In the genomic region with DNA sequence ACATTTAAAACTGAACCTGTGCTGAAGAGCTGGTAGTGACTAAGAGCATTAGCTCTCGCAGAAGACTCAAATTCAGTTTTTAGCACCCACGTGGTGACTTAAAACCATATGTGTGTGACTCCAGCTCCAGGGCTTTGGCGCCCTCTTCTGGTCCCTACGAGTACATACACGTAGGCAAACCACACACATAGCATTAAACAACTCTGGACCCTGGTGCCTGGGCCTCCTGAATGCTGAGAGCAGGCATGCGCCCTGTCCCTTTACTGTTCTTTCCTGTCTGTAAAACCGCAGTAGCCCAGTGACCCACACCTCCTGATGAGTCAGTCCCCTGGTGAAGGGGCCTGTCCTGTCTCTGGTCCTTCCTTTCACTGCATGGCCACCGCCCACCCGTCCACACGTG, we compare ENCODE assay signal across 9 mouse cellular contexts. TPM values are rescaled to one million over a fixed set of nuclear protein-coding genes. Genes with fewer than 3 reads are reported as not detected.
DNase-seq lines count a peak whose midpoint lies in the region; ATAC-seq and TF ChIP-seq lines count a peak whose summit lies in the region.
"Had no signal": no experiment of that assay in that cellular context is flagged by ENCODE, and none has a peak within 500 bp of the region (broad histone marks: within the 10 kb centered on the region; RNA-seq: fewer than 3 reads in every experiment).

No protein-coding gene starts in this region.

- no peak for ATAC-seq in CD4-positive, CD25-positive, alpha-beta regulatory T cell, adult 4 months
- ATAC-seq in Patski, result peak; percentile 55
- no peak for ATAC-seq in stomach, postnatal 0 days (ENCODE audit: low FRiP score, low TSS enrichment)

- in situ Hi-C loops in Patski (cut with MboI; ENCODE audit: low pct_unique_long_range_greater_than_20kb), result no loop called here

- H3K9ac ChIP-seq in stomach, postnatal 0 days (ENCODE audit: low read length), result no peak overlapping the region
- H3K9ac ChIP-seq: hindbrain, embryonic 15.5 days had no signal

- WGBS in stomach, postnatal 0 days, result 37% methylated on average over 10 of the region's 10 CpGs

- POLR2A ChIA-PET in Patski (lab: Charles Lee), result no interaction called here

- no peaks in the 10 kb centered on the region for H3K36me3 ChIP-seq in stomach, postnatal 0 days (ENCODE audit: control insufficient read depth, insufficient read depth, low read length)
- H3K36me3 ChIP-seq: hindbrain, embryonic 15.5 days had no signal

- H3K27me3 ChIP-seq in Patski, result no peaks in the 10 kb centered on the region
- H3K27me3 ChIP-seq in stomach, postnatal 0 days (ENCODE audit: control insufficient read depth, insufficient read depth, low read length), result no peaks in the 10 kb centered on the region

- H3K27ac ChIP-seq in left cerebral cortex, adult 2 months, result no peak overlapping the region
- no peak overlapping the region for H3K27ac ChIP-seq in stomach, postnatal 0 days (replicated peaks)
- H3K27ac ChIP-seq: hindbrain, embryonic 15.5 days had no signal

- peak; percentile 75 for TF ChIP-seq CTCF in left cerebral cortex, adult 2 months (IDR thresholded peaks at IDR 0.05)
- no peak for TF ChIP-seq CTCF in Patski (IDR thresholded peaks at IDR 0.05)
- peak; percentile 86 for TF ChIP-seq CTCF in stomach, postnatal 0 days (IDR thresholded peaks at IDR 0.05; ENCODE audit: low read depth)

- intact Hi-C loops in left cerebral cortex, adult 2 months (cut with DNase I), result no loop called here
- intact Hi-C loops in left cerebral cortex, postnatal 36 days (cut with DNase I), result no loop called here

- no peak for TF ChIP-seq EP300 in stomach, postnatal 0 days (optimal IDR thresholded peaks at IDR 0.05)

- no peaks in the 10 kb centered on the region; the same call in 1 of the 2 replicates for H3K4me1 ChIP-seq in stomach, postnatal 0 days (replicated peaks; ENCODE audit: control insufficient read depth, insufficient read depth)

- H3K4me2 ChIP-seq in stomach, postnatal 0 days (replicated peaks; ENCODE audit: low read depth), result no peak overlapping the region
- H3K4me2 ChIP-seq: hindbrain, embryonic 15.5 days had no signal

- H3K9me3 ChIP-seq in stomach, postnatal 0 days (ENCODE audit: control insufficient read depth, low read length), result no peaks in the 10 kb centered on the region
- H3K9me3 ChIP-seq: hindbrain, embryonic 15.5 days had no signal

- H3K4me3 ChIP-seq in left cerebral cortex, adult 2 months, result no peak overlapping the region
- no peak overlapping the region for H3K4me3 ChIP-seq in stomach, postnatal 0 days (ENCODE audit: low read depth, low read length)
- H3K4me3 ChIP-seq: hindbrain, embryonic 15.5 days had no signal

- DNase-seq in CD4-positive, CD25-positive, alpha-beta regulatory T cell, adult 2 months (ENCODE audit: low read depth, low spot score), result peak; percentile 76
- no peak for DNase-seq in left cerebral cortex, adult 2 months (ENCODE audit: extremely low spot score in 1 of 2, low spot score in 2 of 2)
- no peak for DNase-seq in left cerebral cortex, postnatal 36 days (ENCODE audit: low spot score in 2 of 2)
- DNase-seq in Patski (ENCODE audit: low read depth, low spot score), result peak; percentile 31
- DNase-seq in hindlimb bud, embryonic 11.5 days (ENCODE audit: extremely low spot score, low read depth, low spot score), result peak; percentile 20
- DNase-seq in stomach, postnatal 0 days (ENCODE audit: low spot score), result no peak
- DNase-seq in cerebellum, adult 9-10 months, result no peak

- CTCF ChIA-PET in Patski (lab: Charles Lee), result interaction anchor here (1.1 to 6.2 kb wide), 2 partner anchors 12 to 111 kb away, joined by 6 to 34 read pairs; no protein-coding TSS in a partner anchor

RNA-seq across cellular contexts. Expression of a gene that starts 13.7 kb away (rescaled TPM):
- not detected for polyA plus RNA-seq in CD4-positive, CD25-positive, alpha-beta regulatory T cell, adult 4 months (2017; shearing (Covaris generic))
- total RNA-seq in left cerebral cortex, adult 2 months (2021), result 10 to 100 TPM in 1 of 2 experiments, 1 to 10 TPM in 1; 7.1 to 10.9 TPM
- total RNA-seq in left cerebral cortex, postnatal 36 days (2021), result 1 to 10 TPM; 3.8 to 4.2 TPM
- polyA plus RNA-seq in Patski (2021), result 0.19 TPM
- 0.05 and 0.15 TPM in 2 replicates for polyA plus RNA-seq in stomach, postnatal 0 days (2015; fragmentation: Nextera tagmentation; extraction: Ambion mirVana)

RNA-seq across cellular contexts. Expression of a gene that starts 32.1 kb away (rescaled TPM):
- 10 to 100 TPM; 10.7 to 16.9 TPM for polyA plus RNA-seq in CD4-positive, CD25-positive, alpha-beta regulatory T cell, adult 4 months (2017; shearing (Covaris generic))
- 10 to 100 TPM; 14.8 to 14.9 TPM for total RNA-seq in left cerebral cortex, adult 2 months (2021)
- total RNA-seq in left cerebral cortex, postnatal 36 days (2021), result 10 to 100 TPM; 14.1 to 15.7 TPM
- polyA plus RNA-seq in Patski (2021), result 43.2 TPM
- polyA plus RNA-seq in stomach, postnatal 0 days (2015; fragmentation: Nextera tagmentation; extraction: Ambion mirVana), result 47.9 and 54.2 TPM in 2 replicates

Comparison
In these comparisons a context has a peak if more than half of its experiments do, and no peak if none do; other contexts are left out.
1. DNase-seq: peak in CD4-positive, CD25-positive, alpha-beta regulatory T cell, adult 2 months (single experiment), Patski (single experiment) and hindlimb bud, embryonic 11.5 days (single experiment); none in left cerebral cortex, adult 2 months (0 of 2), left cerebral cortex, postnatal 36 days (0 of 2), stomach, postnatal 0 days (single experiment) and cerebellum, adult 9-10 months (single experiment).